Mouse (Mus musculus): Measurements from ENCODE around the gene Comtd1.

The Comtd1 gene

DNA sequence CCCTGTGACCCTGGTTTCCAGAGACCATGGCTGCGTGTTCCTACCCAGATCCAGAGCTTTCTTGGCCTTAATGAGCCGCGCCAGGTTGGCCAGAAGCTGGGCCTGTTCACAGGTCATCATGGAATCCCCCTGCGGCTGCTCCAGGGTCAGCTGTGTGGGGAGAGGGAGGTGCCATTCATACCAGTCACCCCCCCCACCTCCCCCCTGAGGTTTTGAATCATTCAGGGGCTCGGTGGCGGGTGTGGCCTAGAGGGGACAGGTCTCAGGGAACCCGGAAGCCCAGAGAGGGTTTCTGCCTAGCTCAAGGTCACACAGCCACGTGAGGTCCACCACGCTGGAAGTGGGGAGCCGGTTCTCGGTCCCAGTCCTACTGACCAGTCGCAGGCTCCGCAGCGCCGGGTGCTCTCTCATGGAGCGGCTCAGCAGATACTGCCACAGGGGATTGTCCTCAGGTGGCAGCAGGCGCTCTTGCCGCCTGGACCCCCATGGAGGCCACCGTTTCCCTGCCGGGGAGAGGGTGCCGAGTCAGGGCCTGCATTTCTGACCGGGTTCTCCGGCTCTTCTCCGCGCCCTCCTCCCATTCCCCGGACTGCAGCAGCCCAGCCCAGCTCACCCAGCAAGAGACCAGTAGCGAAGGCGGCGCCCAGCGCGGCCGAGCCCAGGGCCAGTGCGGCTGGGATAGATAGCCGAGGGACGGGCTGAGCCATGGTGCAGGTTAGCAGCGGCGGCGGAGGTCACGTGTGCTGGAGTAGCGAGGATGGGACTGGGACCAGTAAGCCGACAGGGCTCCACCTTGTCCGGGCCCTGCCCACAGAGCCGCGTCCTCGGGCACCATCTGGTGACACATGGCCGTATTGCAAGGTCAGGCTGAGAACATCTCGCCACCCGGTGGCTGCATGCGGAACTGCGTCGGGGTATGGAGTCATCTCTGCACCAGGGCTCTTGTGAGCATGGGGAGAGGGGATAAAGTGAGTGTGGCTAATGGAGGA is at the start of gene Comtd1:
Gene Comtd1 (minus strand): TSS at position 812 of the 989 bp plus-strand sequence.
- in situ Hi-C loops (cut with MboI, MseI): no loop called here

DNA sequence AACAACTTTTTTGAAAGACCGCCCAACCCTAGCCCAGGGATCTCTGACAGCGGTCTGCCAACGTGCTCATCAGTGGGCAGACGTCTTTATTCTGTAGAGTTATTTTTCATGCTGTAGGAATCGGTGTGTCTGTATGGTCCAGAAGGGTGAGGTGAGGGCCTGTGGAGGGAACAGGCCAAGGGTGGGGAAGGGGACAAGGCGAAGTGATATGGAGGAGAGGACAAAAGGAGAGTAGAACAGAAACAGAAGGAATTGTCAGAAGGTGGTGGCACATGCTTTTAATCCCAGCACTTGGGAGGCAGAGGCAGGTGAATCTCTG is 43.5 kb upstream of the Comtd1 start:
- in situ Hi-C loops (cut with MboI, MseI): no loop called here

DNA sequence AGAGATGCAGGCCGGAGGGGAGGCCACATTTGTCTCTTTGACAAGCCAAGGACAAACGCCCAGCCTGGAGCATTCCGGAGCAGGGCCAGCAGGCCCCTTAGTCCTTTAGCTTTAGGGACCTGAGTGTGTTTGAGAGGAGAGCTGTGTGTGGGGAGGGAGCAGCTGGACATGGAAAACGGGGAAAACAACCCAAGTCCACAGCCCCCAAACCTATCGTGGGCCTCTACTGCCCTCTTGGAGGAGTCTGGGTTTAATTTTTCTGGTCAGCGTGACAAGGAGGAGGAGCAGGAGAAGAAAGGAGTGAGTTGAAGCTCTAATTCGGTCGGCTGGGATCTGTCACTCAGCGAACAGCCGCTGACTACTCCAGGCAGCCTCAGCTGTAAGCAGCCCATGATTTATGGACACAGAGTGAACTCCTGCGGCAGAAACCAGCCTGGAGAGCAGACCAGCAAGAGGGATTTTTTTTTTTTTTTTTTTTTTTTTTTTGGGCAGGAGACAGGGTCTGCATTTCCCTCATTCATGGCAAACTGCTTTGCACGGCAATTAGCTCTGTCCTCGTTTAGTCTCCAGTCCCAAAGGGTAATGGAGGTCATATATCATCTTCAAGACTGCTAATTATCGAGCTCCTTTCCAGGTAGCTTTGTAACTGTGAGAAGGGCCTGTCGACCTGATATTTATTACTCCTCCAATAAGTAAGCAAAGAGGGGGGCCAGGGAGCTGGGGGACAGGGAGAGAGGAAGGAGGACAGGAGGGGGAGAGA is 43.0 kb upstream of the Comtd1 start:
- in situ Hi-C loops (cut with MboI, MseI): no loop called here

DNA sequence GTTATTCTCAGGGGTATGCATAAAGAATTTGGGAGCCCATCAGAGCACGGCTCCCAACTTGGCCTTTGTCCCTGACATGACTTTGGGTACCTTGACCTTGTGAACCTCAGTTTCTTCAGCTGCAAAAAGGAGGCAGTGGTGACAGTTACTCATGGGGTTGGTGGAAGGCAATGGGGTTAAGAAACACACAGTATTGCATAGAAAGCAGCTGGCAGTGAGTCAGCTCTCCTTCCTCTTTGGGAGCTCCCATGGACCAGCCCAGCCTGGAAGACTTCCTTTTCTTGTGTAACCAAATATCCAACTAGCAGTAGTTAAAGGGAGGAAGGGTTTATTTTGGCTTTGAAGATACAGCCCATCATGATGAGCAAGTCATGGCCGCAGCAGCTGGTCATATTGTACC is 41.7 kb upstream of the Comtd1 start:
- in situ Hi-C loops (cut with MboI, MseI): no loop called here

DNA sequence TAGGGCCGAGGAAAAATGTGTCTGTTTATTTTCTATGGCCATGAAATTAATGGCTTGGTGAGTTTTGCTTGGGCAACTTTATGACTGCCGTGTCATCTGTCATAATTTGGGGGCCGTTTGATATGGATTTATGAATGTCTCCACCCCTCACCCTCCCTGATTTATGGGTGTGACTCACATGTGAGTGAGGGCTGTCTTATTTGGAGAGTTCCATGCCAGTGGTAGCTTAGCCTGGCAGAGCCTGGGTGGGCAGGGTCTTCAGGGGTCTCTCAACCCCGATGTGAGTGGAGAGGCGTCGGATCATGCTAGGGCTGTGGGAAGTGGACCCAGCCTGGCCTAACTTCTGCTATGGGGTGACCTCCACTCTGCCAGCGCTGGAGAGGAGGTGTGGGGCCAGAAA is 18.0 kb upstream of the Comtd1 start:
- in situ Hi-C loops (cut with MboI, MseI): no loop called here

DNA sequence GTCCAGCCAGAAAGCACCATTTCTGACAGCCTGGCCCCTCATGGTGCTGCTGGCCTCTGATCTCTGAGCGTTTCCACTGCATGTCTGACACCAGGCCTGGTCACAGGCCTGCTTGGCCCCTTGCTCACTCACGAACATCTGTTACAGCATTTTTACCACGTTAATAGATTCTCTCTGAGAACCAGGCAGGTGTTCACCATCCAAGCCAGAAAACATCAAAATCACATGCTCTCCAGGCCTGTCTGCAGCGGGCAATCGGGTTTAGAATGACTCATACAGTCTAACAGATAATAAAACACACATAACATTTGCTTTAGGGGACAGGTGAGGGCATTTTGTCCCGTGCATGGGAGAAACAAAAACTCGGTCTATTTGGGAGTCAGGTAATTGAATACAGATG is 17.5 kb upstream of the Comtd1 start:
- in situ Hi-C loops (cut with MboI, MseI): no loop called here

DNA sequence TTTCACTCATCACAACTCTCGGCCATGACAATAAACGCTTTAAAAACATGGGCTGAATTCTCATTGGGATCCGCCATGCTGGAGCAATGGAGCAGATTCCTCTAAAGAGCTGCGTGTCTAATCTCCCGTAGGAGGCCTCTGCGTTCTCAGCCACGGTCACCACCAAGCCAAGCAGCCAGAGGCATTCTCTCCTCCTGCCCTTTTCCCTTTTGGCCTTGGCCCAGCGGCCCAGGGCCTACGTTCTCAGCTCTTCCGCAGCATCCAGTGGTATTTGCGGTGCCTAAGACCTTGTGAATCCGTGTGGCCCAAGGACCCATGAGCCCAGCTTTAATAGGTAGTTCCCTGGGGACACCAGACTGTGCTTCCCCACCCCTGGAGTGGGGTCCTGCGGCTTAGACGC is 8.1 kb upstream of the Comtd1 start:
- in situ Hi-C loops (cut with MboI, MseI): loop anchor here (10.0 kb wide), 2 partner anchors 352 to 712 kb away; no protein-coding TSS in a partner anchor

DNA sequence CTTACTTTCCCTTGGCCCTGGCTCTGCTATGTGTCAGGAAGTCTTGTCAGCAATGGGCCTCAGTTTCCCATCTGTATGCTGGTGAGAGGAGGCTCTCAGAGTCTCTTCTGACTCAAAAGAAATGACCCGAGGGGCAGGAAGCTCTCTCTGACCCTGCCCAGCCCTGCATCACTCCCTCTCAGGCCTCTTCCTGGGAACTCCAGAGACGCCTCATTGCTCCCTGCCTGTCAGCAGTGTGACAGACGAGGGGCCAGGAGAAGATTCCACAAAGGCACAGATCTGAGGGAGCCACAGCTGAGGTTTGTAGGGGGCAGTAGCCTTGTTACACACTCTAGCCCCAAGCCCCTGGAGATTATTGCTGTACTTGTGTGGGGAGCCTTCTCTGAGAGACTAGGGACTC is 7.2 kb upstream of the Comtd1 start:
- in situ Hi-C loops (cut with MboI, MseI): loop anchor here (10.0 kb wide), 2 partner anchors 351 to 711 kb away; no protein-coding TSS in a partner anchor

DNA sequence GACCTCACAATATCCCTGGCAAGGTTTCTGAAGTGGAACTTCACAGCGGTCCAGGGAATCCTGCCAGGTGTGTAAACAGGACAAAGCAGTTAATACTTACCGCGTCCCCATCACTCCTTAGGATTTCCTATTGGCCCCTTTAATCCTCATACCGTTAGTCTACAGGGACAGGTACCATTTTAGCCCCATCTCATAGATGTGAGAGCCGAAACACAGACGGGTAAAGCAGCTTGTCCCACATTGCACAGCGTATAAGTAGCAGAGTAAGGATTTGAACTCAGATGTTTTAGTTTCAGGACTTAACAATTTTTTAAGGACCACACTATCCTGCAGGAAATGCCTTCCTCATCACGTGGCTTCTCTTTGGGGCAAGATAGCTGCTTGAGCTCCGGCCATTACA is 5.5 kb upstream of the Comtd1 start:
- in situ Hi-C loops (cut with MboI, MseI): loop anchor here (5.0 to 10.0 kb wide), 3 partner anchors 42 to 709 kb away; no protein-coding TSS in a partner anchor

DNA sequence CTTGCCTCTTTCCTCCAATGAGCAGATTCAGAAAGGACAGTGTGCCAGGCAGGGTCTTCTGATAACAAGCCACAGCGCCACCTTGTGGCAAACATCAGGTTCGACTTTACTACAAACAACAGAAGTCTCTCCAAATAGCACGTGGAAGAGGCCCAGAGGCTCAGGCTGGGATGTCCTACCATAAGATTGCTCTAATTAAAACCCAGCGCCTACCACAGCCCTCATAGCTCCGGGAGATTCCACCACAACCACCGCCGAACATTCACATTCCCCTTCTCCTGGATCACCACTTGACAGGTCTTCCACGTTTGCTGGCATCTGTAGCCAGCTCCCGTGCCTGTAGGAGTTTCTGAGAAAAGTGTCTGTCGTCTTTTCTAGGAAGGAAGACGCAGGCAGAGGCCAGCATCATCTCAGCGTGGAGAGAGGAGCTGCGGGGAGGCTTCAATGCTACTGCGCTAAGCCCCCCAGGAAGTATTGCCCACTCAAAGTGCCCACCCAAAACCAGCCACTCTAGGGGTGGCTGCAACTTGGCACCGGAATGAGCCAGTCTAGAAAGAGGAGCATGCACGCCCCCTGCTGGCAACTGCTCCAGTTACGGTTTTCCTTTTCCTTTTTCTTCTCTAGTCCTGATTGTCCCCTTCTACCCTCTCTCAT is 4.8 kb upstream of the Comtd1 start:
- in situ Hi-C loops (cut with MboI, MseI): loop anchor here (5.0 to 10.0 kb wide), 3 partner anchors 41 to 709 kb away; no protein-coding TSS in a partner anchor

DNA sequence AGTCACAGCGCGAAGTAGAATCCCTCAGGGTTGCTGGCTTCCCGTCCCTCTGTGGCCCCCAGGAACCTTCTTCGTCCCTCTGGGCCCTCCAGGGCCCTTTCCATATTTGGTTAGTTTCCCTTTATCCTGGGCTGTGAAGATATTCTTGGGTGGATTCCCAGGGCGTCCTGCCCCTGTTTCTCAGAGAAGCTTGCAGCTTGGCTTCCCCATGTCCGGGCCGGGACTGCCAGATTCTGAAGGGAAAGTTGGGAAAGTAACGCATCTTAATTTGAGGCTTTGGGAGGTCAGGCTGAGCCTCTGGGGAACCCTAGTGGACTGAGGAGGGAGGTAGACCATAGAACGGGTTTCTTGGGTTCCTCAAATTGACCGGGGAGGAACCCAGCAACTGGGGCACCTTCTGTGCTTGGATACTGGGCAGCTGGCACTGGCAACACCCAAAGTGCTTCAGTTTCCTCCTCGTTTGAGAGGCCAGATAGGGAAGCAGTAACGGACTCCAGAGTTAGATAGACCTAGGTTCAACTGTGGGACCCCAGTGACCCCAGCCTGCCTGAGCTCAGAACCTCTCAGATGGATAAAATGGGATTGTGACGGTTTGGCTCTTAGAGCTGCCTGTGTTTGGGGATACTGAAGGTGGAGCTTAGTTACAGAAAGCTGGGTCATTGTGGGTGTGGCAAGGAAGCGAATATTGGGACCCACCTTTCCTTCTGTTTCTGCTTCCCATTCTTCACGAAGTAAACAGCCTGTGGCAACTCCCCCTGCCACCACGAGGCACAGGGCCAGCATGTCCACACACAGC is 3.4 kb upstream of the Comtd1 start:
- in situ Hi-C loops (cut with MboI, MseI): loop anchor here (5.0 to 10.0 kb wide), 3 partner anchors 40 to 707 kb away; no protein-coding TSS in a partner anchor

DNA sequence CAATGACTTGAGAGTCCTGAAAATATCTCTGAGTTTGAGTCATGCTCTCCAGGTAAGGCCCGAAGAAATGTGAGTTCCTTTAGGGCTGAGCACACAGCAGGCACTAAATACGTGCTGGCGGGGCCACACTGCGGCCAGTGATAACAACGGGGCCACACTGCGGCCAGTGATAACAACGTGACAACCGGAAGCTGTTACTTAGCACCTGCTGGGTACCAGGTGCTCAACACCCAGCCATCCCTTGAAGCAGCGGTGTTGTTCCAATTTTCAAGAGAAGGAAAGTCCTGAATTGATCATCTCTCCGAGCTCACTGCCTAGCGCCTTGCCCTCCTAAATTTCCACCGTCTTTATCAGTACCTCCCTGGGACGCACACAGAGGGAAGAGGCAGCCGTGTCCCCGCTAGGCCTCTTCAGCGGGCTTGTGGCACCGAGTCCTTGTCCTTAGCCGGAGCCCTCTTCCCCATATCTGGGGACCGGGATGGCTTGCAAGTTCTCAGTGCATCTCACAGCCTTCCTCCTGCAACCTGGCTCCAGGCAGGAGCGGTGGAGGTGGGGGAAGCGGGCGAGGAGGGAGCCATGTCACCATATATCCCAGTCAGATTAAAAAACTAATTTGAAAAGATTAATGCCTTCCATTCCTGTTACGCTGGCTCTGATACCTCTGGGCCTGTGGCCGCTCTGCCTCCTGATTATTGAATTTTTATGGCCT is 1.8 kb upstream of the Comtd1 start:
- in situ Hi-C loops (cut with MboI, MseI): loop anchor here (5.0 to 10.0 kb wide), 3 partner anchors 38 to 706 kb away; no protein-coding TSS in a partner anchor

DNA sequence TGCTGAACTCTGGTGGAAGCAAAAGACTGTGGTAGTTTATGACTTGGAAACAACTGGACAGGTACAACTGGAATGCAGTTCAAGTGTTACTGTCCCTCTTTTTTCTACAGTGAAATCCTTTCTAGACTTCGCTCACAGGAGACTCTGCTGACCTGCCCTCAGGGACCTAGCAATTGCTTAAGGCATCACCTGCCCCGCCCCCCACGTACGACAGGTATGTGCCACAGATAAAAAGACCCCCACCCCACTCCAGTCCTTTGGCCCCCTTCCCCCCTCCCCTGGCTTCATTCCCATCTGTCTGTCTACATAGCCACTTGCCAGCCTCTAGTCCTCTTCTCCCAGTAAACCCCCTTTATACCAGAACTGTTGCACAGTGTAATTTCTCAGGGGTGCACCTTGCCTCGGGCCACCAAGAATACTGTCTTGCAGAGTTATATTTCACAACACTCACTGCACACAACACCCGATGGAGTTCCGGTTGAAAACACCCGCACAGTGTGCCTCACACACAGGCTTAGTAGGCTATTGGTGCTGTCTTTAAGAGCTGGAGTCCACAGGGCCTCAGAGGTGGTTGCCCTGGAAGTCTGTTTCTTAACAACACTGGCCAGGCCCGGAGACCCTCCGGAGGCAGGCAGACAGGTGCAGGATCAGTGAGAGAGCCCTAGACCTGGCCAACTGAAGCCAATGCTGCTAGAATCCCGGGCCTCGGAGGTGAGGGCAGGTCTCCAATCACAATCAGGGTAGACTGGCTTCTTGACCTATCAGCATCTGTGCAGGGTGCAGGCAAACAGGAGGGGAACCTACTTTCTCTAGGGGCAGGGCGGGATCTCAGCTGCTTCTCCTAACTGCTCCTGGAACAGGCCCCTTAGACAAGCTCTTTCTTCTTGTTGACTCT is 994 bp upstream of the Comtd1 start:
- in situ Hi-C loops (cut with MboI, MseI): loop anchor here (5.0 to 10.0 kb wide), 3 partner anchors 37 to 705 kb away; no protein-coding TSS in a partner anchor

DNA sequence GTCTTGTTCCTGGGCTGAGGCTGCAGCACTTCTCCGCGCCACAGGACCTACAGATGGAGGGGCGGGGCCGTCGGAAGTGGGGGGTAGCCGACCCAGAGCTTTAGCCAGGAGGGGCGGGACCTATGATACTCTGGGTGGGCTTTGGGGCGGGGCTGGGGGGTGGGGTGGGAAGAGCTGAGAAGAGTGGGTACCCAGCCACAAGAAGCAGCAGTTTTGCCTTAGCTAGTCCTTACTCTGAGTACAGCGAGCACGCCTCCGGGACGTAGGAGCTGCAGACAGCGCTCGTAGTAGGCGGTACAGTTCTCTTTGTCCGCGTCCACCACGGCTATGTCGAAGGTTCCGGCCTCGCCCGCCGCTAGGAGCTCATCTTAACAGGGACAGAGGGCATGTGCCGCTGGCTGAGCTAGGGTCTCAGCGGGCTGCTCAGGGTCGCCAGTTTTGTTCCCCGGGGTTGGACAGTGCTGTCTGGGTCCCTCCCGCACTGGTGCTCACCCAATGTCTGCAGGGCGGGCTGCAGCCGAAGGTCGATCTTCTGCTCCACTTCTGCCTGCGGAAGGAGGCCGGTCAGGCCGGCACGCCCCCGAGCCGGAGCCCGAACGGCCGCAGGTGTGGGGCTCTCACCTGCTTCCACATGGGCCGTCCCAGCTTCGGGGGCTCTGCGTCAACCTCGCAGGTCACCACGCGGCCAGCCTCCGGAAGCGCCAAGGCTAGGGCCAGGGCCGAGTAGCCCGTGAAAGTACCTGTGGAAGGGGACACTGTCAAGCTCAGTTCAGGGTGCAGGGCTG is 1.2 kb downstream of the Comtd1 start:
- in situ Hi-C loops (cut with MboI, MseI): no loop called here

DNA sequence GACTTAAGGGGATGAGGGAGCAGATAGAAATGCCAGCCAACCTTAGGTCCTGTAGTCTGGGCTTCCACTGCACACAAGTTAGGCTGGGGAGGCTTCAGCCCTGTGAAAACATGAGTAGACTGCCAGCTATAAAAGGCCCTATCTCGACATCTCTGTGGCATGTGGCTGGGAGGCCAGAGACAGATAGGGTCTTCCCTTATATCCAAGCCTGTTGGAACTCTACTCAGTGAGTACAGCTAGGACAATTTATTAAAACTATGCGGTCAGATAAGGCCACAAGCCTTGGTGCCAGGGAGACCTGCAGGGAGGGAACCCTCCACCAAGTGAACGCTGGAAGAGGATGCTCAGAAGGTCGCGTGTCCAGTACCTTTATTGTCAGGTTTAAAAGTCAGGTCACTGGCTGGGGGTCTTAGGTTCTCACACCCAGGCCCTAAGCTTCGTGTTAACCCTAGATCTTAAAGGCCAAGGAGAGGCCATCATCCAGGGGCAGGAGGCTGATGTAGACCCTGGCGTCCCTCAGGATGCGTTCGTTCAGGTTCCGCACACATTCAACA is 1.9 kb downstream of the Comtd1 start:
- in situ Hi-C loops (cut with MboI, MseI): no loop called here

DNA sequence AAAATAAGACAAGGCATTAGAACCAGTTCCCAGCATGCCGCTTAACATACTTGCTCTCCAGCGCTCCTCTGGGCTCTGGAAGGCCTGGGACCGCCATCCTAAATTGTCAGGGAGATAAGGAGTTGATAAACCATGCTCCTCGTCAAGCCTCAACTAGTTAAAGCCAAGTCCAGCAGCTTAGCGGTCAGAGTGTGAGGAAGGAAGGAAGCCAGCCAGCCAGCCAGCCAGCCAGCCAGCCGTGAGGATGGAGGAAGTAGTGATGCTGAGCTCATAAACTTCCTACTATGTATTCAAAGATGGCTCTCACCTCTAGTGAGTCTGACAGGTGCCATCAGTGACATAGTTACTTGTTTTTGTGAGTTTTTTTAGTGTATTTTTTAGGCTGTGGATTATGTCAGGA is 5.5 kb downstream of the Comtd1 start:
- in situ Hi-C loops (cut with MboI, MseI): no loop called here

DNA sequence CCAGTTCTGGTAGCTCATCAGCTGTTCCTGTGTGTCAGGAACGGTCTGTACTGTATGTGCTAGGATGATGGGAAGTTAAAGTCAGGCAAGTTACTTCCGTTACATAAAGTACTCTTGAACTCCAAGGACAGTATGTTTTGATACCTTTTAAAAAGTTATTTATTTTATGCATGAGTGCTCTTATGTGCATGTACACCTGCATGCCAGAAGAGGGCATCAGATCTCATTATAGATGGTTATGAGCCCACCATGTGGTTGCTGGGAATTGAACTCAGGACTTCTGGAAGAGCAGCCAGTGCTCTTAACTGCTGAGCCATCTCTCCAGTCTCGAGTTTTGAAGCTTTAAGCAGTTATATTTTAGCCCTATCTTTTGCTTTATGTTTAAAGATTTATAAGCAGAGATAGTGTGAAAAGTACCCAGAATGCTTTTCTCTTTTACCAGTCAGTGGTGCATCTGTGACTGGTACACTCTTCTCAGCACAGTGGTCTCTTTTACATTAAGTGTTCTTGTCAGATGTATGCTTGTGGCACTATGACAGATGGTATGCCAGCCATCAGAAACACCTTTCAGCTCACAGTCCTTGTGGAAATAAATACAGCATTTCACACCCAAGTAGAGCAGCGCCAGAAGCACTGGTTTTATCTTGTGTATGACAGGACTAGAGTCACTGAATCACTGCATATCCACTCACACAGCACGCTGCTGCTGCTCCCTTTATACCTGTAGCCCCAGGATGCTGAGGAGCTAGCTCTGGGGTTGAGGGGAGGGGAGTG is 6.8 kb downstream of the Comtd1 start:
- in situ Hi-C loops (cut with MboI, MseI): no loop called here
